Mouse (Mus musculus) thymus, adult 18-20 months (tissue): ENCODE data around the gene Nme4.
A peak's percentile ranks its signal among the peaks of the same experiment; 100 is the strongest.
"Not testable (repeated sequence)": the region's sequence is repeated elsewhere in the genome, so short reads cannot be mapped to it uniquely, and the experiment has no call there.

ENCODE experiments used
- DNase-seq, 2 experiments: peaks; one replicate each; pipeline ENCODE4 v3.0.0; 2022; ENCODE audit warnings: mixed read lengths in 2 of 2

The Nme4 gene

DNA sequence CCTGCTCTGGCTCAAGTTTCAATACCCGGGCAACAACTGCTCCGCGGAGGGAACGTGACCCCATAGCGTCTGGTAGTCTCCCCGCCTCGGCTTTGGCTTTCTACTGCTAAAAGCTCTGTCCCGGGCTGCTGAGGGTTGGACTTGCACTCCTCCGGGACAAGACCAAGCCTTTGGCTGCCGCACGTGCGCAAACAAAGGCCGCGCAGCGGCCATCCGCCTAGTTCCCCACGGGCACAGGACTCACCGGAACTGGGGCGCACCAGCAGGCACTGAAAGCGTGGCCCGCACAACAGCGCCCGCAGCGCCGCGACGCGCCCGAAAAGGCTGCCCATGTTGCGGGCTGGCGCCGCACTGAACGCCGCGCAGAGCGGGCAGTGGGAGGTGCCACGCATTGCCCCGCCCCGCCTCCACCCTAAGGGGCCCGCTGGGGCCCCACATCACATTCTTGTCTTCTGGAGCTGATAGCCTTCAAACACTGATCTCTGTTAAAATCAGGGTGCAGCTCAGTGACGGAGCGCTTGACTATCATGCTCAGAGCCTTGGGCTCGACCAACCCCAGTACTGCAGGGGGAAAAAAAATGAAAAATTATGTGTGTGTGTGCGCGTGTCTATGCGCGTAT, at the start of gene Nme4:
Nme4 (minus strand) TSS at position 482 of the 620 bp plus-strand sequence.
- DNase-seq: no peak

DNA sequence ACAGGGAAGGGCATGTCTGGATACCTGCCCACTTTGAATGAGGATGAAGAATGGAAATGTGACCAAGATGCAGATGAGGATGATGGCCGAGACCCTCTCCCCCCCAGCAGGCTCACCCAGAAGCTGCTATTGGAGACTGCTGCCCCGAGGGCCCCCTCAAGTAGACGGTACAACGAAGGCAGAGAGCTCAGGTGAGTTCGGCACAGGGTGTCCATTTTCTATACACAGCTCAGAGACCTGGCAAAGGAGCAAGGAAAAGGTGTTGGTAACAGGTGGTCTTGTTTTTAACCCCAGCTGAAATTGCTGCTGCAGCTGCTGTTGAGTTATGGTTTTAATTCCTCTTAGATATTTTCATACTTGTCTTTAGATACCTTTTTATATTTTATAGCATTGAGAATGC, 48.0 kb upstream of the Nme4 start:
- DNase-seq: no peak

- no peak for DNase-seq
Observed at GRCm38 (mm10) chr17:26142796-26143195, 47.4 kb upstream of the Nme4 start.

DNA sequence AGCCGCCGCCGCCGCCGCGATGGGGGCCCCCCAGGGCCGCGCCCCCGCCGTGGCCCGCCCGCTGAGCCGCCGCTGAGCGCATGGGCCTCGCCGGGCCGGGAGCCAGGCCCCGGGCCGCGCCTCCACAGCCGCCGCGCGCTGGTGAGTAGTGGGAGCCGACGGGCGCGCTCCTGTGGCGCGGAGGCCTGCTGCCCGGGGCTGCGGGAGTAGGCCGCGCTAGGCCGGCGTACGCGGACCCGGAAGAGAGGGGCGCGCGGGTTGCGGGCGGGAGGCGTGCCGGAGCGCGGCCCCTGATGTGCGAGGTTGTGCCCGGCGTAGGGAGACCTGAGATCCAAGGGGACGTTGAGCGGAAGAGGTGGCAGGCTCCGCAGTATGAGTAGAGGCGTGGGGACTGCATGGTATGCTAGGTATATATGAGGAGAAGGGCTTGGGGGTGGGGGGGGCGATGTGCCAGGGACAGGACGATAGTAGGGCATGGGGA, 43.5 kb upstream of the Nme4 start:
- DNase-seq: peak; percentile 36 to 40

- peak; percentile 96 to 99 for DNase-seq
Observed at GRCm38 (mm10) chr17:26138239-26138836, 42.9 kb upstream of the Nme4 start, which contains the start of gene Axin1. TSS of gene Axin1 (plus strand) at chr17:26138688.

- DNase-seq: no peak
Observed at GRCm38 (mm10) chr17:26137751-26138130, 42.3 kb upstream of the Nme4 start.

DNA sequence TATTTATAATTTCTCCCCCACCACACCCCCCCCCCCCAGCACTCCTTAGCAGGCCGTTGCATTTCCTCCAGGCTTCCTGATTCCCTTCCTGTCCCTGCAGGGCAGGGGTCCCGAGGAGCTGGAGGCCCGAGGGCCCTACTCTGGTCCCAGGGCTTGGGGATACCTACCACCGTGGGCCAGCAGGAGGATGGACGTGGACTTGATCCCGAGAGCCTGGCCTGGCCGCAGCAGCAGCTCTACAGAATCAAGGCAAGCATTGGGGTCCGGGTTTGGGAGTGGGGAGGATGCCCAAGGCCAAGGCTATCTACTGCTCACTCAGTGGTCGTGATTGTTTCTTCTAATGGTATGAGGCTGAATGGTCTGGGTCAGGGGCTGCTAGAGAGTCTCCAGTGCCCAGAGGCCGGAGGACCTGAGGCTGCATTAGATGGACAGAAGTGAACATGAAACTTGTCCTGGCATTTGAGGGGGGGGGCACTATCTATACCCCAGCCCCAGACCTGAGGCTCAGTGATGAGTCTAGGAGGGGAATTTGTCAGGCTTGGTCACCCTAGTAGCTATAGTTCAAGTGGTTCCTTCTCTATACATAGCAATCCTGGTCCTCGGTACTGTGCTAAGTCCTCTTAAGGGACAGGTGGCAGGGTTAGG, 41.8 kb upstream of the Nme4 start:
- DNase-seq: no peak

DNA sequence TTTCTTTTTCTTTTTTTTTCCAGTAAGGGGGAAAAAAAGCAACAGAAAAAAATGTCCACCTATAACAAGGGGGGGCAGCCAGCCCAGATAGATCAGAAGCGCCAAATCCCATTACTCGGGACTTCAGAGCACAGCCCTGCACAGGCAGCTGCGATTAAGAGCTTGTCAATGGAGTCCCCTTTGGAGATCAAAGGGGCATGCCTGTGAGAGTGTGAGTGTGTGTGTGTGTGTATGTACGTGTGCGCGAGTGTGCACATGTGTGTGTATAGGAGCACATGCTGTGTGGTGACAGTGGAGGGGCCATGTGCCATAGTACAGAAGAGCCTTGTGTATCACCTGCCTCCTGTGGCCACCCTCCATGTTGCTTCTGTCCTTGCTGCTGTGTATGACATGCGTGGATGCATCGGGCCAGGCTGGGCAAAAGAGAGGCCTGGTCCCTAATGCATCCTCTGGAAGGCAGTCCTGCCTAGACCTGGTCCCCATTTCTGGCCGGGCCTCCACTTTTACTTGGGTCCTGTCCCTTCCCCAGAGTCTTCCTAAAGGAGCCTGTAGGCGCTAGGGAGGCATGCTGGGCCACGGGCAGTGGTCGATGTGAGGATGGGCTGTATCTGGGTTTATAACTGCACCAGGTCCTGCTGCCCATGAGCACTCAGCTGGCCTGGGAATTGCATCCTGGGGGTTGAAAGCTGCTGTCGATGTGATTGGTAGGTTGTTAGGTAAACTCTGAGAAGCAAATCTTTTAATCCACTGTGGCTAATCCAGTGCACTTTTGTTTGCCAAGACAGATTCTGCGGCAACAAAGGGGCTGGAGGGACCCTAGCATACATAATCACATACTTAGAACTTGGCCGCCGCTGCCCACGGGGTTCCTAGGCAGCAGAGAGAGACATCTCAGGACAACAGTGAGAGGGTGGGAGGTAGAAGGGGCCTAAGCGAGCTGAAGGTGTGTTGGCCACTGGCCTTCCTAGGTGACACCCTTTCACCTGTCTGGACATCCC, 36.8 kb upstream of the Nme4 start:
- no peak for DNase-seq

DNA sequence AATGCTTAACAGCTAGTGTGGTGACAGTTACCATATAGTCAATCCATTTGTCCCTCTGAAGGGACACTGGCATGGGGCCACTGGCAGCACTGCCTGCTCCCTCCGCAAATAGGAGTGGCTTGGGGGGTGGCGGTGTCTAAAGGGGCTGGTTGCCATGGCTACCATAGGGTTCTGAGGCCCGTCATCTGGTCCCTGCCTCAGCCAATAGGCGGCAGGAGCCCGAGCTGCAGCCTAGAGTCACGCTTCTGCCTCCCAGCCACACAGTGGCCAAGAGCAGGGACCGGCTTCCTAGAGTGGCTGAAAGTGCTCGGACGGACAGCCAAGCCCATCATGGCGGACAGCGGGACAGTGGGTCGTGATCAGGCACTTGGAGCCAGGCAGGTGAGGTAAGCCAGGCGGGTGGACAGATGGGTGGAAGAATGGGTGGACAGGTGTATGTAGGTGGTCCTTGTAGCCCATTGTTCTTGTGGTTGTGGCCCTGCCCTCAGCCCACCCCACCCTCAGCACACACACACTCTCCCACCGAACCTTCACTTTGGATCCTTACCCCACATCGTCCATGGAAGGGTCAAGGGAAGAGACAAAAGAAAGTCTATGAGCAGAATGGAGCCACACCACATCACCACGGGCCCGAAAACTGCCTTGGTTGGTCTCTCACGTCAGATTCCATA, 35.8 kb upstream of the Nme4 start:
- DNase-seq: no peak

GRCm38 (mm10) chr17:26125226-26125625, 29.8 kb upstream of the Nme4 start:
- DNase-seq: no peak

DNA sequence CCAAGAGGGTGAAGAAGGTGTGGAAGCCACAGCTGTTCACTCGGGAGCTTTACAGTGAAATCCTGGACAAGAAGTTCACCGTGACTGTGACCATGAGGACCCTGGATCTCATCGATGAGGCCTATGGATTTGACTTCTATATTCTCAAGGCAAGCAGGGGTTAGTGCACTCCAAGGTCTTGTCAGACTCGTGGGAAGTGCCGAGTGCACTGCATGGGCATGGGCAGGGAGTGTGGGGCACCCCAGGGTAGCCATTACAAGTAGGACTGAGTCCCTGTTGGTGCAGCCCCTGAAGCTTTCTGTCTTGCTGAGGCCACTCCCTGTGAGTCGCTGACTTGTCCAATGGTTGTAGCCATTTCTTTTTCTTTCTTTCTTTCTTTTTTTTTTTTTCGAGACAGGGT, 29.2 kb upstream of the Nme4 start:
- no peak for DNase-seq

- peak; percentile 69 to 78 for DNase-seq
Observed at GRCm38 (mm10) chr17:26123267-26123684, 27.9 kb upstream of the Nme4 start, which contains the start of gene Mrpl28. TSS of gene Mrpl28 (plus strand) at chr17:26123500.

DNA sequence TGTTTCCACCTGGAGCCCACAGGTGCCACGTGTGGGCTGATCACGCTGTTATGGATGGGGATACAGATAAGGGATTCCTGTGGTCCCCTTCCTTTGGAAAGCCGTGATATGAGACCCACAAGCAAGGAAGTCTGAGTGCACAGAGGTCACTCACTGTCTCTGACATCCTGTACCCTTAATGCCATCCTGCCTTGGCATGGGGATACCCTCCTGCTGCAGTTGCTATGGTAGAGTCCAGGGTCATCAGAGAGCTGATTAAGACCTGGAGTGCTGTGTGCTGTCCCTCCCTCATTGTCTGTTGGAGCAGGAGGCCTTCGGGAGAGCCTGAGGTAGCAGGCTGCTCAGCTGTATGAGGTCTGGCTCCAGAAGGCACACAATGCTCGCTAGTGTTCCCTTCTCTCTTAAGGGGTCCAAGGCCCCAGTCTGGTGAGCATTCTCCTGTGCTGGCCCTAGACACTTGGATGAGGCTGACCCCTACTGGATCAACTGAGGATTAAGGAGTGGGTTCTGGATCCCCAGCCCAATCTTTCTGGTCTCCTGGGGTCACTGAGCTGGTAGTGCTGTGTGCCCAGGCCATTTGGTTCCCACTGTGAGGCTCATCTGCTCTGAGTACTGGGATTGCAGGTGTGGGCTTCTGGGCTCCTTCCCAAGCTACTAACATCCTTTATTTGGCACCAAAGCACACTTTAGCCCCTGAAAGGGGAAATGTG, 27.2 kb upstream of the Nme4 start:
- no peak for DNase-seq

GRCm38 (mm10) chr17:26119766-26120710, 24.6 kb upstream of the Nme4 start:
- no peak for DNase-seq

DNA sequence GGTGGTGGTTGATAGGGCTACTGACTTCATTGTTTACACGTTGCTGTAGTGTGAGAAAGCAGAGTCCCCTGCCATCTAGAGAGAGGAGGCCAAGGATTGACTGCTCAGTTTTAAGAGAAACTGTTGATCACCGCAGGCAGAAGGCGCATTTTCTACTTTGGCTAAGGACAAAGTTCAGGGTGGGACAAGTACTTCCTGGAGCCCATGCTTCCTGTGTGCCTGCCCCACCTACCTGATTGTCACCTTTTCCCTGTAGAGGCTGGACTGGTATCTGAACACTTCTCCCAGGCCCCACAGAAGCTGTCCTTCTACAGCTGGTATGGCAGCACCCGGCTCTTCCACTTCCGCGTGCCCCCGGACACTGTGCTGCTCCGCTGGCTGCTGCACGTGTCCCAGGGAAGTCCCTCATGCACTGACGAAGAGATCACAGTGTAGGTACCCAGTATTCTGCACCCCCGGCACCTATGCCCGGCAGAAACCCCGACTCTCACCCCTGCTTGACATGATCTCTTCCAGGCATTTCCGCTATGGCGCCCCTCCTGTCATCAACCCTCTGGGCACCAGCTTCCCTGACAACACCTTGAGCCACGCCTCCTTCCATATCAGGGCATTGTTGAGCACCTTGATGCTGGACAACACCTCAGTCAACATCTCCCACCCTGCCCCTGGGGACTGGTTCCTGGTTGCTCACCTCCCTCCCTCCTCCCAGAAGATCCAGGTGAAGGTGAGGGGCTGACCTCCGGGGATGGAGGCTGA, 21.3 kb upstream of the Nme4 start:
- no peak for DNase-seq

GRCm38 (mm10) chr17:26115956-26116487, 20.6 kb upstream of the Nme4 start:
- no peak for DNase-seq

DNA sequence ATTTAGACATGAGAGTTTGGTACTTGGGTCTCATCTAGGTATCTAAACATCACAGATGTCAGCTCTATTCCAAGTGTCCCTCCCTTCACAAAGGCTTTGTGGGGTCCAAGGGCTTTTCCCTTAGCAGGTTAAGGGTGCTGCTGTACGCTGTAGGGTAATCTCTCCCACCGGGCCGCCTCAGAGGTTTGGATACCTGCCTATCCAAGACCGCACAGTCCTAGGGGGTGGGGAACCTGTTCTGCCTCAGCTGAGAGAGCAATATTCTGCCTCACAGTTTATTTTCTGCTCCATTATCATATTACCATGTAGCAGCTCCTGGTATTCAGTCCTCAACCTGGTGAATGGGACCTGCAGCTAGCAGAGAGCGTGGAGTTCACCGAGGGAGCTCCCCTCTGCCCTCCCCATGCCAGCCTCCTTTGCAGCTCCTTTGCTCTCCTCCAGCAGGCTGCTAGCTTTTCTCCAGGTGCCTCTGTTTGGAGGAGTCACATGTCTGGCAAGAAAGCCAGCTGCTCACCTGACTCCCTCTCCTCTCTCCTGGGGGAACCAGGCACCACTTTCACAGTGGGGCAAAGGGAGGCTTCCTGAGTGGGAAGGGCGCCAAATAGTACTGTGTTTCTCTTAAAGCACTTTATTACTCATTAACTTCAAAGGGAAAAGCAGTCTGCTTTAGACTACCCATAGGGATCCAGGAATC, 19.9 kb upstream of the Nme4 start:
- DNase-seq: no peak

- not testable (repeated sequence) for DNase-seq
Observed at GRCm38 (mm10) chr17:26114461-26114860, 19.1 kb upstream of the Nme4 start.

- no peak for DNase-seq
Observed at GRCm38 (mm10) chr17:26114061-26114460, 18.7 kb upstream of the Nme4 start.
